Mouse (Mus musculus) limb, embryonic 12.5 days (tissue): ENCODE measurements around the gene Tmem86b. TPM values are rescaled to one million over a fixed set of nuclear protein-coding genes. Genes with fewer than 3 reads are reported as not detected.

ENCODE experiments used
- ATAC-seq: fragments of 200-750 bp; cut with Nextera tagmentation; 2 replicates; pipeline ENCODE4 v1.8.0; 2017; ENCODE audit warnings: low read depth, moderate TSS enrichment; ENCODE audit not compliant: insufficient number of reproducible peaks, insufficient read depth, low FRiP score, low TSS enrichment
- H3K27ac ChIP-seq: fragments of 300-500 bp; sonication (generic); 2 replicates; pipeline ENCODE4 v1.5.1; 2016; ENCODE audit warnings: mild to moderate bottlenecking, moderate library complexity
- H3K27me3 ChIP-seq: fragments of 300-500 bp; sonication (generic); 2 replicates; pipeline ENCODE4 v1.6.1; 2016; ENCODE audit warnings: mild to moderate bottlenecking, moderate library complexity
- H3K36me3 ChIP-seq: fragments of 300-500 bp; sonication (generic); 2 replicates; pipeline ENCODE4 v1.6.1; 2016; ENCODE audit warnings: mild to moderate bottlenecking, moderate library complexity
- H3K4me1 ChIP-seq: fragments of 300-500 bp; sonication (generic); replicated peaks from 2 replicates; pipeline ENCODE4 v1.6.1; 2016
- H3K4me2 ChIP-seq: fragments of 300-500 bp; sonication (generic); 2 replicates; pipeline ENCODE4 v1.6.1; 2016; ENCODE audit warnings: mild to moderate bottlenecking, moderate library complexity
- H3K4me3 ChIP-seq: fragments of 300-500 bp; sonication (generic); replicated peaks from 2 replicates; pipeline ENCODE4 v1.5.1; 2016; ENCODE audit warnings: mild to moderate bottlenecking
- H3K9ac ChIP-seq: fragments of 300-500 bp; sonication (generic); replicated peaks from 2 replicates; pipeline ENCODE4 v1.6.1; 2016; ENCODE audit warnings: mild to moderate bottlenecking, moderate library complexity
- H3K9me3 ChIP-seq: fragments of 300-500 bp; sonication (generic); 2 replicates; pipeline ENCODE4 v1.6.1; 2016; ENCODE audit warnings: mild to moderate bottlenecking, moderate library complexity
- WGBS: fragments of 180-500 bp; shearing (Covaris S2); methylation state at CpG from one replicate; pipeline ENCODE4 v1.1.7; 2016; 5-methylcytosine and 5-hydroxymethylcytosine counted together
- polyA plus RNA-seq: library from polyadenylated mRNA; unstranded; fragments of >200 nt; fragmentation: Nextera tagmentation; extraction: Ambion mirVana; gene quantifications from 2 replicates; pipeline ENCODE4 v1.2.1, GENCODE M21; 2016

Tmem86b gene
- 1.9 and 2.4 TPM in 2 replicates for polyA plus RNA-seq

- Histone ChIP-seq H3K36me3 (peaks cover 77% of the 10 kb centered on the region), H3K27me3 (no peaks in the 10 kb centered on the region), H3K9ac (no peak within 1 kb of the TSS), H3K4me1 (no peaks in the 10 kb centered on the region), H3K4me3 (no peak within 1 kb of the TSS), H3K9me3 (no peaks in the 10 kb centered on the region), H3K27ac (no peak within 1 kb of the TSS), H3K4me2 (no peak within 1 kb of the TSS)
- no peak for ATAC-seq
- 86% methylated on average over 4 of the region's 4 CpGs for WGBS
Measured at GRCm38 (mm10) chr7:4631031-4631430, at the start of gene Tmem86b. Tmem86b (minus strand) TSS chr7:4631422.

- H3K9ac ChIP-seq, result no peak overlapping the region
- H3K36me3 ChIP-seq, result peaks cover 76% of the 10 kb centered on the region
- no peak overlapping the region for H3K27ac ChIP-seq
- no peaks in the 10 kb centered on the region for H3K9me3 ChIP-seq
- no peaks in the 10 kb centered on the region for H3K27me3 ChIP-seq
- H3K4me1 ChIP-seq, result no peaks in the 10 kb centered on the region
- ATAC-seq, result no peak
- WGBS, result 87% methylated on average over 7 of the region's 7 CpGs
- H3K4me2 ChIP-seq, result no peak overlapping the region
- no peak overlapping the region for H3K4me3 ChIP-seq
Measured at GRCm38 (mm10) chr7:4675200-4675599, 44.0 kb upstream of the Tmem86b start.

DNA sequence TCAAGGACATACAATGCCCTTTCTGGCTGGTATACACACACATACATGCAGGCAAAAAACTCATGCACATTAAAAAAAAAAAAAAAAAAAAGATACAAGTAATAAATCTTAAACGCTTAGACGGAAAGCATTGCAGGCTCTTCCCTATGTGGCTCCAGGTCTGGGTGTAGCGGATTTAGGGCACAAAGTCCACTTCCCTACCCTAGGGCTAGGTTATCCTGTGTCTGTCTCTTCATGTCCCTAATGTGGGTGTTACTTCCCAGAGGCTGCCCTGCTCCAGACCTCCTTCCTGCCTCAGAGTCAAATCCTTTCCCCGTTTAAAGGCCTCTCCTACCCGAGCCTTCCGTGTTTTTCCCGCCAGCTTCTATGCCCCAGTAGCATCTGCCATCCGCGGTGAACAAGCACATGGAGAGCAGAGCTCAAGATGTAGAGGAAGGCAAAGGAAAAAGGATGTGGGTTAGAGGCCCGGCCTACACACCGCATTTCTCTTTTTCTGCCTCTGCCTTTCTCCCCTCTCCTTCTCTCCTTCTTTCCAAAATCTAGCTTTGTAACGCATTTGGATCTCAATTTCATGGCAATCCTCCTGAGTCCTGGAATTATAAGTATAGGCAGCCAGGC, 43.0 kb upstream of the Tmem86b start:
- Histone ChIP-seq H3K9me3 (no peaks in the 10 kb centered on the region), H3K4me3 (no peak overlapping the region), H3K36me3 (peaks cover 76% of the 10 kb centered on the region), H3K4me1 (no peaks in the 10 kb centered on the region), H3K4me2 (no peak overlapping the region), H3K27ac (no peak overlapping the region), H3K9ac (no peak overlapping the region), H3K27me3 (no peaks in the 10 kb centered on the region)
- WGBS, result 89% methylated on average over 12 of the region's 12 CpGs
- no peak for ATAC-seq

GRCm38 (mm10) chr7:4671956-4672355, 40.7 kb upstream of the Tmem86b start:
- no peaks in the 10 kb centered on the region for H3K4me1 ChIP-seq
- no peak overlapping the region for H3K9ac ChIP-seq
- H3K27me3 ChIP-seq, result no peaks in the 10 kb centered on the region
- H3K9me3 ChIP-seq, result no peaks in the 10 kb centered on the region
- 0 out of 2 replicates have a peak overlapping the region, but pooled peaks have one; percentile 37 for H3K27ac ChIP-seq
- ATAC-seq, result no peak; the same call in 1 of the 2 replicates
- no peak overlapping the region for H3K4me3 ChIP-seq
- peaks cover 83% of the 10 kb centered on the region for H3K36me3 ChIP-seq
- no peak overlapping the region for H3K4me2 ChIP-seq
- WGBS, result 59% methylated on average over 4 of the region's 4 CpGs

- ATAC-seq, result no peak
- no peaks in the 10 kb centered on the region for H3K4me1 ChIP-seq
- no peak overlapping the region for H3K9ac ChIP-seq
- no peak overlapping the region for H3K4me2 ChIP-seq
- no peak overlapping the region for H3K4me3 ChIP-seq
- no peaks in the 10 kb centered on the region for H3K9me3 ChIP-seq
- WGBS, result 88% methylated on average over 8 of the region's 8 CpGs
- peaks cover 82% of the 10 kb centered on the region for H3K36me3 ChIP-seq
- H3K27ac ChIP-seq, result no peak overlapping the region
- no peaks in the 10 kb centered on the region for H3K27me3 ChIP-seq
Measured at GRCm38 (mm10) chr7:4670655-4671255, 39.5 kb upstream of the Tmem86b start.

DNA sequence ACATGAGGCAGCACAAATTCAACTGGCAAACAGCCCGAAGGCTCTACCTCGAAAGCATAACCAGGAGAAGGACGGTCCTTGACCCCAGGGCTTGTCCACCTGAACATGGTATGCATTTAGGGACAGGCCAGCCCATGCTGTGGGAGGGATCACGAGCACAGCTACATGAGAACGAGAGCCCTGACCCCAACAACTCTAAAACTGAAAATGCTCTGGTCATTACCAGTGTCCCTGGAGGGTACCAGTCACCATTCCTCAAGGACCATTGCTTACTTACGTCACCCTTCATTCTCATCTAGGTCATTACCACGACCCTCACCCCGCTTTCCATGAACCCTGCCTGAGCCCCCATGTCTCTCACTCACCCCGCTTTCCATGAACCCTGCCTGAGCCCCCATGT, 37.9 kb upstream of the Tmem86b start:
- Histone ChIP-seq H3K4me2 (no peak overlapping the region), H3K4me1 (no peaks in the 10 kb centered on the region), H3K9me3 (no peaks in the 10 kb centered on the region), H3K27me3 (no peaks in the 10 kb centered on the region), H3K36me3 (peaks cover 73% of the 10 kb centered on the region), H3K27ac (no peak overlapping the region), H3K4me3 (no peak overlapping the region), H3K9ac (no peak overlapping the region)
- ATAC-seq, result no peak
- 96% methylated on average over 9 of the region's 9 CpGs for WGBS

DNA sequence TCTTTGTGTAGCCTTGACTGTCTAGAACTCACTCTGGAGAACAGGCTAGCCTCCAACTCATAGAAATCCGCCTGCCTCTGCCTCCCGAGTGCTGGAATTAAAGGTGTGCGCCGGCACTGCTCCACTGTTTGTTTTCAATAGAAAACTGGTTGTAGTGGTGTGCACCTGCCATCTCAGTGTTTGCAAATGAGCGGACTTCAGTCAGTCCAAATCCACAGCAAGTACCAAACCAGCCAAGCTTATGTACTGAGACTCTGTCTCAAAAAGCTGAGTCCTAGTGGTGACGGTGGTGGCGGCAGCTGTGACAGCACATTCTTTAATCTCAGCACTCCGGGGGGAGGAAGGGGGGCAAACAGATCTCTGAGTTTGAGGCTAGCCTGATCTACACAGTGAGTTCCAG, 37.3 kb upstream of the Tmem86b start:
- no peaks in the 10 kb centered on the region for H3K9me3 ChIP-seq
- no peak overlapping the region for H3K4me2 ChIP-seq
- no peak overlapping the region for H3K4me3 ChIP-seq
- no peaks in the 10 kb centered on the region for H3K4me1 ChIP-seq
- whole genome bisulfite sequencing, result 97% methylated on average over 8 of the region's 8 CpGs
- peaks cover 73% of the 10 kb centered on the region for H3K36me3 ChIP-seq
- ATAC-seq, result no peak
- no peak overlapping the region for H3K9ac ChIP-seq
- H3K27ac ChIP-seq, result no peak overlapping the region
- H3K27me3 ChIP-seq, result no peaks in the 10 kb centered on the region

DNA sequence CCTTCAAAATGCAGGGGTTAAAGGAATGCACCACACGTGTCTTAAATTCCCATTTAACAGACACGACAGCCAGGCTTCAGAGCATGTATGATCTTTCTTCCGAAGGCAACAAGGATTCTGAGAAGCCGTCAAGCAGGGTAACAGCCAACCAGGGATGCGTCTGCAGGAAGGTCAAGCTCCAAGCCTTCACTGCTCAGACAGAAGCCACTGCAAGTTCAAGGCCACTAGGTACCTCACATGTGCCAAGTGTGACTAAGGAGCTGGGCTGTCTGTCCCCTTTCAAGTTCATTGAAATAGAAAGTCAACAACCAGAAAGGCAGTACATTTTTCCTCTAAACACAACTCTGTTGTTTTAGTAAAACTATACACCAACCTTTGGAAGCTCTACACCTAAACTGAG, 35.6 kb upstream of the Tmem86b start:
- no peak for ATAC-seq
- no peak overlapping the region for H3K4me2 ChIP-seq
- H3K4me3 ChIP-seq, result no peak overlapping the region
- 92% methylated on average over 5 of the region's 5 CpGs for WGBS
- H3K4me1 ChIP-seq, result no peaks in the 10 kb centered on the region
- H3K9me3 ChIP-seq, result no peaks in the 10 kb centered on the region
- H3K27me3 ChIP-seq, result no peaks in the 10 kb centered on the region
- H3K27ac ChIP-seq, result no peak overlapping the region
- no peak overlapping the region for H3K9ac ChIP-seq
- peaks cover 74% of the 10 kb centered on the region for H3K36me3 ChIP-seq

- peaks cover 13% of the 10 kb centered on the region for H3K4me1 ChIP-seq
- H3K36me3 ChIP-seq, result peaks cover 46% of the 10 kb centered on the region
- H3K4me3 ChIP-seq, result no peak overlapping the region
- no peaks in the 10 kb centered on the region for H3K9me3 ChIP-seq
- no peaks in the 10 kb centered on the region for H3K27me3 ChIP-seq
- no peak overlapping the region for H3K27ac ChIP-seq
- no peak for ATAC-seq
- no peak overlapping the region for H3K4me2 ChIP-seq
- 75% methylated on average over 2 of the region's 2 CpGs for WGBS
- no peak overlapping the region for H3K9ac ChIP-seq
Measured at GRCm38 (mm10) chr7:4663742-4664141, 32.5 kb upstream of the Tmem86b start.

DNA sequence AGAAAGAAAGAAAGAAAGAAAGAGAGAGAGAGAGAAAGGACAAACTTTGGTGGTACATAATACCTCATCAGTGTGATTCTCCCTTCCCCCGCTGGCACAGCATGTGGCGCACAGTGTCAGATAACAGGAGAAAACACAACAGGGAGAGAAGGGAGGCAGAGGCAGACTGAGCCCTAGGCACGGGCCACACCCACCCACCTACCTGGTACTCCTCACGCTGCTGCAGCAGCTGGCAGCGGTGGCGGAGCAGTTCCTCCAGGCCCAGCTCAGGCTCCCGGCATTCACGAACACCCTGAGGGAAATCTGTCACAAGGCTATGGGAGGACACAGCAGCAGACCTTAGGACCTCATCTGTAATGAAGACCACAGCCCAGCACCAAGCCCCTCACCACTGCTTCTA, 32.0 kb upstream of the Tmem86b start:
- peaks cover 40% of the 10 kb centered on the region for H3K36me3 ChIP-seq
- 68% methylated on average over 7 of the region's 8 CpGs for WGBS
- no peak overlapping the region for H3K4me3 ChIP-seq
- no peak for ATAC-seq
- H3K4me2 ChIP-seq, result no peak overlapping the region
- no peaks in the 10 kb centered on the region for H3K27me3 ChIP-seq
- H3K27ac ChIP-seq, result no peak overlapping the region
- H3K4me1 ChIP-seq, result peaks cover 13% of the 10 kb centered on the region
- H3K9ac ChIP-seq, result no peak overlapping the region
- no peaks in the 10 kb centered on the region for H3K9me3 ChIP-seq

GRCm38 (mm10) chr7:4659911-4660443, 28.8 kb upstream of the Tmem86b start:
- Histone ChIP-seq H3K4me2 (peak overlapping the region; percentile 99), H3K36me3 (peaks cover 20% of the 10 kb centered on the region), H3K9ac (peak overlapping the region; percentile 93), H3K9me3 (no peaks in the 10 kb centered on the region), H3K4me1 (peaks cover 40% of the 10 kb centered on the region), H3K27ac (peak overlapping the region; percentile 97), H3K27me3 (no peaks in the 10 kb centered on the region), H3K4me3 (peak overlapping the region; percentile 83)
- ATAC-seq, result no peak
- WGBS, result 75% methylated on average over 3 of the region's 3 CpGs
